Mouse (Mus musculus): Measurements from ENCODE around the gene 9530003J23Rik.
"Not testable (repeated sequence)": the region's sequence is repeated elsewhere in the genome, so short reads cannot be mapped to it uniquely, and the experiment has no call there.

9530003J23Rik gene

DNA sequence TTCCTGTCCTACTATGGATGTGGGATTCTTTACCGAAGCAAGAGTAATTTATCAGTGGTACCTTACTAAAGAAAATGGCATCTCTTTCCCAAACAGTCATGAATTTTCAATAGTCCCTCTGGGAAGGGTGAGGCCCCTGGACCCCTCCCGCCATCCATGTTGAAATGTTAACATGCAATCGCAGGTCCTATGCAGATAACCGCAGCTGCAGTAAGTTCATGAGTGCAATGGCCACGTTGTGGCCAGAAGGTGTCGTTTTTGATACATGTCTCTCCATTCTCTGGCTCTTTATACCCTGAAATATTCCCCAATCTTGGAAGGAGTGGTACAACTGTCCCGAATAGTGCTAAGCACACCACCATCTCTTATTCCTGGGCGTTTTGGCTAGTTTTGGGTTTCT lies 13.4 kb downstream of the 9530003J23Rik start:
- DNase-seq (ENCODE audit: low spot score in 2 of 2), result no peak

DNA sequence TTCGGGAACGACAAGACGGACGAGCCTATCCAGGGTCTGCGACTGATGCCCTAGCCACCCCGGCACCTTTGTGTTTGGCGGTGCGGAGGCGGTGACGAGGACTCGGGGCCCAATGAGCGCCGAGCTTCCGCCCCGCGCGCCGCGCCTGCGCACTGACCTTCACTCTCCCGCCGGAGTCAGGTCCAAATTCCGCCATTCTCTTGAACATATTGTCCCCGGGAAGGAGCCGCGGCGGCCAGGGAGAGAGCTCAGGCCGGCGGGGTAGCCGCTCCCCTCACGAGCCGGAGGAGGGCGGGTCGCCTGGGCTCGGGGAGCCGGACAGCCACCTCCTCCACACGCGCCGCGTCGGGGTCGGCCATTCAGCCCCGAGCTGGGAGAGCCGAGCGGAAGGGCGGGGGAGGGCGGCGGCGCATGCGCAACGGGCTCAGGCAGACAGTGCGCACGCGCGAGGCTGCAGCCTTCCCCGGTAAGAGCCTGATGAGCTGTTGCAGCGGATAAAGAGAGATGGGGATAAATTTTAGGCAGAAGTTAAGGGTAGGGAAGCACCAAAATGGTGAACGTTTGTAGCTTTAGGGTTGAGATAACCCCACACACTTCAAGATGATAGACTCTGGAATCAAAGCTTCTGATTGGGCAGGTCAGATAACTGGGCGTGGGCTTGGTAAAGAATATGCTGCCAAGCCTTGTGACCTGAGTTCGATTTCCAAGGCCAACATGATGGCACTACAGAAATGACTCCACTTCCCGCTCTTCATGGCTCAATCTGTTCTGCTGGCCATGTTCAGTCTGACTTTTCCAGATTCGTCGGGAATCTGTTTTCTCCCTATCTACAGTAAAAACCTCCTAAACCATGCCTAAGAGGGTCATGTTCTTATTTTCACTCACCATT lies 14.2 kb downstream of the 9530003J23Rik start, which contains the start of gene Yeats4:
TSS of gene Yeats4 (minus strand) at position 406 of the 889 bp plus-strand sequence.
- peak; percentile 90 to 94 for DNase-seq (ENCODE audit: low spot score in 2 of 2)

DNA sequence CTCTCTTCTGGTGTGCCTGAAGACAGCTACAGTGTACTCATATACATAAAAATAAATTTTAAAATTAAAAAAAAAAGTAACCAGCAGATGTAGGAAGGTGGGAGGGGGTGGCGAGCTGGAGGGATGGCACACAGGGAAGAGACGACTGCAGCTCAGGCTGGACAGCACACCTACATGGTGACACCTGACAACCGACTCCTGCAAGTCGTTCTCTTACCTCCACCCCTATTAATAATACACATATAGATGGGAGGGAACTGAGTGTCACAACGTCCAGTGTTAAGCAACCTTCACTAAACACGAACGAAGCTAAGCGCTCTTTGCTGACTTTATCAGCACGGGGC lies 14.8 kb downstream of the 9530003J23Rik start:
- no peak for DNase-seq (ENCODE audit: low spot score in 2 of 2)

DNA sequence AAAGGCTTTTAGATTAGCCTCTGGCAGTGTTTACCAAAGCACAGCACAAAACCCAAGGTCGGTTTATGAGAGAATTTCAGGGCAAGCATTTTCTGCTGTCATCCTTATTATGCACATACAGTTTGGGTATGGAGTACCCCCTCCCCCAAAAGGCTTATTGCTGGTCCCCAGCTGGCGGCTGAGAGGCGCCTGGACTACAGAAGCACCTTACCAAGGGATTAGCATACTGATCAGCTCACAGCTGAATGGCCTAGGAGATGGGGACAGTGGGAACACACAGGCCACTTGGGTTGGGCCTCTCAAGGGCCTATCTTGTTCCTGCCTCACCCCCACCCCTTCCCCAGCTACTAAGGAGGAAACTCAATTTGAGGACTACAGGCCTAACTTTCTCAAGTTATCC lies 15.7 kb downstream of the 9530003J23Rik start:
- no peak for DNase-seq (ENCODE audit: low spot score in 2 of 2)

DNA sequence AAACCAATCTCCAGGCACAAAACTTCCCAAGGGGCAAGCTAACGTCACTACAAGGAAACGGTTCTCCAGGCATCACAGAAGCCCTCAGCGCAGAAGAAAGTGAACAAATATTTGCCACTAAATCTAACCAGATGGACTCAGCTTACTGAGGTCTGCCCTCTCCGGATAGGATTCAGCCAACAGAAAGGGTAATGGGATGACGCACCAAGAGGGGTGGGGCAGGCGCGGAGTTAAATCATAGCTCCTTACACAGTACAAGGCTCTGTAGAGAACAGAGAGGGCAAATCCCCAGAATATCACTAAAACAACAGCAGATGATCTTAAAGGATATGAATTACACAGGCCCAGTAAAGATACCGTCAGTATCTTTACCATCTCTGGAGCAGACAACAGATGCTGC lies 20.2 kb downstream of the 9530003J23Rik start:
- DNase-seq (ENCODE audit: low spot score in 2 of 2), result no peak

DNA sequence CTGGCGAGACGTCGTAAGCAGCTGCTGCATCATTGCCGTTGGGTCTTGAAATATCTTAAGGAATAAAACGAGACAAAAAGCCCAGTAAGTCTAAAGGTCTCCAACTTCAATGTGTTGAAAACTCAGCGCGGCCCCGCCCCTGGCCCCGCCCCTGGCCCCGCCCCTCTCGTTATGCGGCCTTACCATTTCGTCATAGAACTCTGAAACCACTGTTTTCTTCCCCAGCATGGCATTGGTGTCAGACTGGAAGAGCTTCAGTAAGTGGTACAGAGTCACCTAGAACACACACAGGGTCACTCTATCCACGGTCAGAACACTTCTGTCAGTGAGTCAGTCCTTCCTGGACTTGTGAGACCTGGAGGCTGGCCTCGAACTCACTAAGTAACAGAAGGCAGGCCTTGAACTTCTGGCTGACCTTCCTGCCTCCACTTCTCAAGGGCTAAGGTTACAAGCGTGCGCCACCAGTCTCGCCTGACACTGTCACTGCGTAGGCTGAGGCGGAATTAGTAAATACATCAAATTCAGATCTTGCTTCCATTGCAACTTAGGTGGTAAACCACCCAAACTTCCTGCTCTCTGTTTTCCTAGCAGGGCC lies 21.2 kb downstream of the 9530003J23Rik start:
- no peak for DNase-seq (ENCODE audit: low spot score in 2 of 2)

DNA sequence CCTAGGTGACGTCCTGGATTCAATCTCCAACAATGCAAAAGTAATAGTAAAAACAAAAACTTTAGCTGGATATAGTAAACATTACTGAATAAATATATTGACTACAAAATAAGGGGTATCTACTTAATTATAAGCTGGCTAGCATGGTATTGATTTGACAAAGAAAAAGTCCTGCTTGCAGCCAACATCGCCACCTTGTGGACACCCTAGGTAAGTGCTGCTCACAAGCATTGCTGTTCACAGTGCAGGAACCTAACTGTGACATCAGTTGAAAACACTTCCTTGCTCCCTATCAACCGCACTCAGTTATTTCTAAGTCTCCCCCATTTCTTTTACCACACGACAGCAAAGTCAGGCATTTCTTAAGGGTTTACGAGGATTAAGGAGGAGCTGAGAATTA lies 21.7 kb downstream of the 9530003J23Rik start:
- DNase-seq (ENCODE audit: low spot score in 2 of 2), result no peak

DNA sequence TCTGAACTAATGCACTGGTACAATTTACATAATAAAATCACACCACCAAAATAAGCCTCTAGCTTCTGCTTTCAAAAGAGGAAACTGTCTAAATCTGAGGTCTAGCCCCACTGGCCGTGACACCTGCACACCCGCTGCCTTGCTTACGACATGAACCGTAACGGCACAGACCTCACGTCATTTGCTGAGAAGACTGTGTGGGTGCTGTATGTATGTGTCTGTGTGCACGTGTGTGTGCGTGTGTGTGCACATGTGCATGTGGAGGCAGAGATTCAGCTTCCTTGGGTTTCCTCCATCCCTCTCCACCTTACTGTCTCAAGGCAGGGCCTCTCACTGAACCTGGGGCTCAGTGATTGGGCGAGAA lies 22.4 kb downstream of the 9530003J23Rik start:
- DNase-seq (ENCODE audit: low spot score in 2 of 2), result no peak

DNA sequence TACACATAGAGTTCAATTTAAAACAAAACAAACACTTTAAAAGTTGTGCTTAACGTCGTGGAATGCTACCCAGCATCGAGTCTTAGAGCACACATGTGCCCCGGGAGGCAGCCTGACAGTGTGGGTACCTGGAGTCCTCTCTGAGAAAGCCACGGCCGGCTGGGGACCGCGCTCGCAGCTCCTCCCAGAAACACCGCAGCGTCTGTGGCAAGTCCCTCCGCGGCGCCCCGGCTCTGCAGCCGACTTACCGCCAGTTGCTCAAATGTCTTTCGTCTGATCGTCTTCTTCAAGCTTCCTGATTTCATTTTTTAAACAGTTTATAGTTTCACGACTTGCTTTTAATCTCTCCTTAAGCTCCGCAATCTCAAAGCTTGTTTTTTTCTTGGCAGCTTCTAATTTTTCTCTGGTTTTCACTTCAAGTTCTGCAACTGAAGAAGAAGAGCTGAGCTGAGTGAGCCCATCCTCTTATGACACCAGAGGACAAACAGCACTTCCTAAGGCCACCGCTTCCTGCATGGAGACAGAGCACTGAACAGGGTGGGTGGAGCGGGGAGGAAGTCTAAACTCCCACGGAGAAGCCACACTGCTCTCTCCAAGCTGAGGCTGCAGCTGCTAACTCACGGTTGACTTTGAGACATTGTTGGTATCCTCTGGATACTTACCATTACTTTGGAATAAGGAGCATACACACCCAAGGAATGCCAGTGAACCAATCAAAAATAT lies 22.9 kb downstream of the 9530003J23Rik start:
- no peak for DNase-seq (ENCODE audit: low spot score in 2 of 2)

DNA sequence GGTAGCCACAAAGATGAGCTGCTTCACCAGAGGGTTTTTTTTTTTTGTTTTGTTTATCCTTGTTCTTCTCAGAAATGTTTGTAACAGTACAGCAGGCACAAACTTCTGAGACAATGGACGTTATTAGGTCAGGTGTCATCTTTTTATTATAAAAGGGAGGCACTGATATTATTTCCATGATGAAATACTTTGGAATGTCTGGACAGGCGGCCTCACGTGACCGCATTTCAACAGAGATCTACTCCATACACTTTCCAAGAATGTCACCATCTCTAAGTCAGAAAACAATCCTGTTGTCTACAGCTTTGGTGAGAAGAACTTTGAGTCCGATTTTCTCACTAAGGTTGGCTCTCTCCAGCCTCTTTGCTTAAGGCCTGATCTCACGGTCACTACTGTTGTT lies 27.5 kb downstream of the 9530003J23Rik start:
- no peak for DNase-seq (ENCODE audit: low spot score in 2 of 2)

DNA sequence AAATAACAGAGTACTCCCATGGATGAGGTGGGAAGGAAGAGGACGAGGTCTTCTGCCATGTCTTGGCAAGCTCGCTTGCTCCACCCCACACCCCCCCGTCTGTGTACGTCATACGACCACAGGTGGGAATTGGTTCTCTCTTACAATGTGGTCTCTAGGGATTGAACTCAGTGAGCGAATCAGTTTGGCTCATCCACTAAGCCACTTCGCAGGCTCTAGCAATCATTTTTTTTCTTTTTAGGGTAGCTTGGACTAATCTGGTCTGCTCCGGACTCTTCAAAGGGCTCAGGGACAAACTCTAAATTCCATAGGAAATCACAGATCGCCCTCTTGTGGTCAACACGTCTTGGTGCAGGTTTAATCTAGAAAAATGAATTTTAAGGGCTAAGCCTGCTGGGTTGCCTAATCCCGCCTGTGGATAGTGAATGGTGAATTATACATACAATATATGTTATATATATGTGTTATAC lies 29.0 kb downstream of the 9530003J23Rik start:
- DNase-seq (ENCODE audit: low spot score in 2 of 2), result no peak

DNA sequence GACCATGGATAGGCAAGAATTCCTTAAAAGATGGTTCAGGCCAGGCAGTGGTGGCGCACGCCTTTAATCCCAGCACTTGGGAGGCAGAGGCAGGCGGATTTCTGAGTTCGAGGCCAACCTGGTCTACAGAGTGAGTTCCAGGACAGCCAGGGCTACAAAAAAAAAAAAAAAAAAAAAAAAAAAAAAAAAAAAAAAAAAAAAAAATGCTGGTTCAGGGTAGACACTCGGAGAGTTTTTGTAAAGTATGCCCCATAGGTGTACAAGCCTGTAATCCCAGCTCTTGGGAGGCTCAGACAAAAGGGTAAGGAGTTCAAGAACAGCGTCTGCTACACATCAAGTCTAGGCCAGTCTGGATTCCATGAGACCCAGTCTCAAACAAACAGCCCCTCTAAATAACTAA lies 29.7 kb downstream of the 9530003J23Rik start:
- DNase-seq (ENCODE audit: low spot score in 2 of 2), result not testable (repeated sequence)

DNA sequence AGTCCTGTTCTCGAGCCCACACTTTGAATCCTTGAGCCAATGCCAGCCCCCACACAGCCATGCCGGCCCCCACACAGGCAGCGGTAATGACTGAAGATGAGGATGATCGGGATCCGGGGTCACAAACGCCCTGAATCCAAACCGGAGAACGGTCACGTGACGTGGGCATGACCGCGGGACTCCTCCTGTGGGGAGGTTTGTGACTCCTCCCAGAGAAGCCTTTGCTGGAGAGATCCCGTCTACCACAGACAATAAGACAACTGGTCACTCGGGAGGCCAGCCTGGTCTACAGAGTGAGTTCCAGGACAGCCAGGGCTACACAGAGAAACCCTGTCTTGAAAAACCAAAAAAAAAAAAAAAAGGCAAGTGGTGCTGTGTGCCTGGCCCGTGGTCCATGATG lies 30.3 kb downstream of the 9530003J23Rik start:
- DNase-seq (ENCODE audit: low spot score in 2 of 2), result no peak

DNA sequence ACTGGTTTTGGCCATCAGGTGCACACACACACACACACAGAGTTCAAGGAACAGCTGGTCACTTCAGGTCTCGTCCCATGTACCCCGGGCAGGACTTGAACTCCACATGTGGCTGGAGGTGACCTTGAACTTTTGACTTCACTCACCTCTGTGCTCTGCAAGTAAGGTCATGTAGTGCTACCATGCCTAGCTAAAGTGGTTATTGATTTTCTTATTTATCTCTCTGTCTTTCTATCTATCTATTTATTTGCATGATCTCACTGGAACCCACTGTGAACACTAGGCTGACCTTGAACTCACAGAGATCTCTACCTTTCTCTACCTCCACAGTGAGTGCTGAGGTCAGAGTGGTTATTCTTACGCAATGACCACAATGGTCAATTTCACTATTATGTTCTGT lies 32.4 kb downstream of the 9530003J23Rik start:
- no peak for DNase-seq (ENCODE audit: low spot score in 2 of 2)

DNA sequence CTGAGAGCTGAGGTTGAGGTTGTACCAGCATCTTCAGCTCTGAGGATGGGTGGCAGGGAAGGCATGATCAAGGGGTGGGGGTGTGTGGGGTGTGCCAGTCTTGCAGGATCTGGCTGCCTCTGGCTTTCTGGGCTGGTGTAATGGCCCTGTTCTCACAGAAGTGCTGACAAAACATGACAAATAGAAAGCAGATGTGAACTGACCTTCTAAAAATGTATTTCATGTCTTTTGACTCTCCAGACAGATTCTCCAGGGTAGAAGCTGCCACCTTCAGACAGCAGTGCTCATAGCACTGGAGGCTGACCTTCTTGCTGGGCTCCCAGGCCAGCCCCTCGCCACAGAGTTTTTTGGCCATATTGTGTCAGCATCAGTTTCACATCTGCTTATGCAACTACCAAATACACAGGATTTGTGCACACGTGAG lies 34.9 kb downstream of the 9530003J23Rik start:
- DNase-seq (ENCODE audit: low spot score in 2 of 2), result no peak

DNA sequence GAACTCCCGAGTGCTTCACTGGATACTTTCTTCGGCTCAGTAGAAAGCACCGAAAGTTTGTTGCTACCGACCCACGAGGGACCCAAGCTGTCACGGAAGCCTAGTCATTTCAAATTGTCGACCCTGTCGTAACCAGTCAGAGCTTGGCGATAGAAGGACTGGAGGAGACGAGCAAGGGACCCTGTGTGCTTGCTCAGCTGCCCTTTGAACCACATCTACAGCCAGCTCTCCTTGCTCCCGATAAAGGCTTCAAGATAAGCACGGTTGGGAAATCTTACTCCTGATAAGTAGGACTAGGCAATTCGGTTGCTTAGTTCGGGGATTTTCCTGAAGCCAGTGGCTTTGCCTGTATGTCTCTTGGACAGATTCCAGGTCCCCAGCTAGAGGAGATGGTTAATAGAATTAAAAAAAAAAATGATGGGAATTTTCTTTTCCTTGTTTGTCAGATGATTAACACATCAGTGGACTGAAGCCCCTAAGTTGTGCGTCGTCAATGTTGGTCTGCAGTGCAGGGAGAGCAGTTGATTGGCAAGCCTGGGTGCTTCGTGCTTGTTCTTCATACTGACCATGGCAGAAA lies 35.4 kb downstream of the 9530003J23Rik start:
- DNase-seq (ENCODE audit: low spot score in 2 of 2), result no peak

DNA sequence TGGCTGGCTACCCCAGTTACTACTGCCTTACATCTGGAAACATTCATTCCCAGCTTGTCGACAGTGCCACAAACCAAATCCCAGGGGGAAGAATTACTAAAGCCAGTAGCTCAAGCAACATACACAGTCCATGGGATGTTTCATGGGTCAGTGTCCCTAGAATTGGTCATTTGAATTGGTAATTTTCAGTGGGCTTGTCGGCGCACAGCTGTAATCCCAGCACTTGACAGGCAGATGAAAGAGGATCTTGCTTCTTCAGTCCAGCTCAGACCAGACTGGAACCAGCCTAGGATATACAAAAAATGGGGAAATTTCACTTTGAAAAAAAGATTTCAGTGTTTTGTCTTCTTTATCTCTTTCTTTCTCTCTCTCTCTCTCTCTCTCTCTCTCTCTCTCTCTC lies 38.8 kb downstream of the 9530003J23Rik start:
- no peak for DNase-seq (ENCODE audit: low spot score in 2 of 2)

DNA sequence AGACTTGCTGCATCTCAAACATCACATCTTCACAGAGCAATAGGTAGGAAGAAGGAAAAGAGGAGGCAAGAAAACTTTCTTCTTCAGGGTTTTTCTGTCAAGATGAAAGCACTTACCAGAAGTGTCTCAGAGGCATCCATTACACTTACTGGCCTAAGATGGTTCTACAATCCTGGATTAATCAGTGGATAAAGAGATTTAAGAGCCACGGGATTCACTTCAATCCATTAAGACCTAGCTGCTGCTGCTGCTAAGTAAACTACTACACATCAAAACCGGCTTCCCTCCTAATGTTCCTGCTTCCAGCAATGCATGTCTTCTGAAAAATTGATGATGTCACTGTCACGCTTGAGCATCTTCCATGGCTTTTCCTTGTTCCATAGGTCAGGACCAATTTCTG lies 41.8 kb downstream of the 9530003J23Rik start:
- no peak for DNase-seq (ENCODE audit: low spot score in 2 of 2)

DNA sequence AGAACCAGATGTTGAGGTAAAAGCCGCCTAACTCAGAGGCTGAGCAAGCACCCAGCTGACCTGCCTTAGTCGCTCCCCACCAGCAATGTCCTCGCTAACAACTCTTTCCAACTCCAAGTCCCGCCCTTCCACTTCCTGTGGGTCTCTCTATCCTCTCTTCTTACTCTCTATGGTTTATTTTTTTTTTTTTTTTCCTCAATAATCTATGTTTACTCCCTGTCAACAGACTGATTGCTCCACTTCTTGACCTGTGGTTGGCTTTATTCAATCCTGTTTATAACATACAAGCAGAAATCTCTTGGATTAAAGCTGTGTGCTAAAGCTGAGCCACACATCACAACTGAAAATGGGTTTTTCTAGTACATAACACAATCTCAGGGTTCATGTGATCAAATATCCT lies 42.8 kb downstream of the 9530003J23Rik start:
- DNase-seq (ENCODE audit: low spot score in 2 of 2), result no peak

DNA sequence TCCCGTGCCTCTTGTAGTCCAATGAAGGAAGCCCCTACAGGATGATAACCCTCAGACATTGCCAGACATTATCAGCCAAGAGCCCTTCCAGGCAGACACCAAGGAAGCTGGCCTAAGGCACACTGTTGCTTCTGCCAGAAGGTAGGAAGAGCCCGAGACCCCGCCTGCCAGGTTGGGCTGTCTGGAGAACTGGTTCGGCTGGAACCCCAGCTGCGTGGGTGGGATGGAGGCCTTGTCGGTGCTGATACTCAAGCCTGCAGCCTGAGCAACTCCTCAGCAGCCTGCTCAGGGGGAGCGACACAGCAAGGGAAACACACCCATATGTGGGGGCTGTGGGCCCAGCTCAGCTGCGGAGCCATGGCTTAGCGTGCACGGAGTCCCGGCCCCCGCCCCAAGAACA lies 43.5 kb downstream of the 9530003J23Rik start:
- no peak for DNase-seq (ENCODE audit: low spot score in 2 of 2)

DNA sequence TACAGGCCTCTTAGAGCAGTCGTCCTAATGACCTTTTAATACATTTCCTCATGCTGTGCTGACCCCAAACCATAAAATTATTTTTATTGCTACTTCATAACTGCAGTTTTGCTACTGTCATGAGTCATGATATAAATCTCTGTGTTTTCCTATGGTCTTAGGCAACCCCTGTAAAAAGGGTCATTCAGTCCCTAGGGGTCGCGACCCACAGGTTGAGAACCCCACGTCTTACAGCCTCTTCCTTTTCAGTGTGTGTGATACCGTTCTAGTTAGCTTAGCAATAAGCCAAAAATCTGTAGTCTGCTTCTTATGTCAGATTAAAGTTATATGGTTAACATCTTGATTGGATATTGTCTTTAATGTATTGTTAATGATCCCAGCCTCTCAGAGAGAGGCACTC lies 45.1 kb downstream of the 9530003J23Rik start:
- DNase-seq (ENCODE audit: low spot score in 2 of 2), result no peak

DNA sequence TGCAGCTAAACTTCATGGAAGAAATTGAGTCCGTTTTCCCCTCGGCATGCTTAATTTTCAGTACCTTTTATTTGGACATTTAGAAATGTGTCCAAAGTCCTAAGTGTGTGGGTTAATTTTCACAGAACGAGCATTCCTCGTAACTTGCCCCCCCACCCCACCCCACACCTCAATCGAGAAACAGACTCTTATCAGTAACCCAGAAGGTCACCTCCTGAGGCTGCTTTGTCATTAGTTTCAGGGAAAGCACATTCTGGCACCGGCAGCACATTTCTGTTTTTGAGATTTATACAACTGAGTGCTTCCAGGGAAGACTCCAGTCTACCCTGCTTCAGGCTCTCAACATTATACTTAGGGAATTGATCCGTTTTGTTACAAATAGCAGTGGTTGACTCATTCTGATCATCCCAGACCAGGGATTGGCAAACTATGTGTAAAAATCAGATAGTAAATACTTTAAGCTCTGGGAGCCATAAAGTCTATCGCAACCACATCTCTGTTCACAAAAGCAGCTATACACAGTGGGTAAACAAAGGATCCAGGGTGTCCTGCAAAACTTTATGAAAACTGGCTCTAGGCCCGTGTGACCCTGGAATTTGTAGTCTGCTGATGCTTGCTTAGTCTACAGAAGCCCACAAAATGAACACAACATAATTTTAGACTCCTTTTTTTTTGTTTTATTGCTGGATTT lies 53.0 kb downstream of the 9530003J23Rik start:
- no peak for DNase-seq (ENCODE audit: low spot score in 2 of 2)
